Mouse (Mus musculus): ENCODE measurements around the gene Fam98b. TPM values are rescaled to one million over a fixed set of nuclear protein-coding genes. Genes with fewer than 3 reads are reported as not detected.

Fam98b gene
- polyA plus RNA-seq, 1 experiment from 2014 or later, result 53.3 TPM

DNA sequence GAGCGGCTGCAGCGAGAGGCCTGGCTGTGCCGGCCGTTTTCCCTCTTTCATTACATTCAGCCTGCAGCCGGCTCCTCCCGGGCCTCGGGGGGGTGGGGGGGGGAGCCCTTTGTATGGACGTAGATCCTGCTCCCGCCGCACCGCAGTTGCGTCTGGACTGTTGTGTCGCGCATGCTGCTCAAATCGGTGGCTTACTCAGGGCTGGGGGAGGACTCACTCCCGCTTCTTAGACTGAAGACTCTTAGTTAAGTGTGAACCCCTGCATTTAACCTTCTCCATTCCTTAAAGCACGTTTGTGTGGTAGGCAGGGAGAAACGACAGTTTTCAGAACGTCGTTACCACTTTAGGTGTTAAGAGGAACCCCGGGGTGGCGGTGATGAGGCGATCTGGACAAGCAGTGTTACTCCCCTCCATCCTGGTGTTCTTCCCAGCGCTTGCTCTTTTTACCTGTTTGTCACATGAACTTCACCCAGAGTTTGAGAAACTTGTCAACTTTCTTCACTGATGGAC is 517 bp downstream of the Fam98b start:
- no peak overlapping the region for H3K27ac ChIP-seq
- no peaks in the 10 kb centered on the region for H3K36me3 ChIP-seq (ENCODE audit: inconsistent target)
- H3K4me3 ChIP-seq (ENCODE audit: inconsistent target), result peak overlapping the region; percentile 75
- under 1% methylated on average over 19 of the region's 24 CpGs for WGBS (ENCODE audit: missing documents)
- peaks cover 52% of the 10 kb centered on the region for H3K79me2 ChIP-seq (ENCODE audit: inconsistent target)

DNA sequence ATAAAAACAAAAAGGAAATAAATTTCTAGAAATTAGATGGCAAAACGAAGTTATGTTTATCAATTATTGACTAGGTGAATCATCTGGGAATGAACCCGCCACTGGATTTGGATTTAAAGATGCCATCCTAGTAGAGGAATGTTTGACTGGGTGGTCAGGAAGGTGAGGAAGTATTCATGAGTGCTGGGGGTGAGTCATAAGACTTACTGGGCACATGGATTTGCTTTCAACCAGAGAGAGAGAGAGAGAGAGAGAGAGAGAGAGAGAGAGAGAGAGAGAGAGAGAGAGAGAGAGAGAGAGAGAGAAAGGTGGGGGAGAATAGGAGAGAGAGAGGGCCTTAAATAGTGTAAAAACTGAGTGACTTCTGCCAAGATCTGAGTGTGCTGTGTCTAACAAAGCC is 5.9 kb downstream of the Fam98b start:
- Histone ChIP-seq H3K79me2 (ENCODE audit: inconsistent target) (peaks cover 68% of the 10 kb centered on the region), H3K36me3 (ENCODE audit: inconsistent target) (no peaks in the 10 kb centered on the region; the same call in 1 of the 2 replicates)
- WGBS (ENCODE audit: missing documents), result 92% methylated on average over 2 of the region's 2 CpGs

DNA sequence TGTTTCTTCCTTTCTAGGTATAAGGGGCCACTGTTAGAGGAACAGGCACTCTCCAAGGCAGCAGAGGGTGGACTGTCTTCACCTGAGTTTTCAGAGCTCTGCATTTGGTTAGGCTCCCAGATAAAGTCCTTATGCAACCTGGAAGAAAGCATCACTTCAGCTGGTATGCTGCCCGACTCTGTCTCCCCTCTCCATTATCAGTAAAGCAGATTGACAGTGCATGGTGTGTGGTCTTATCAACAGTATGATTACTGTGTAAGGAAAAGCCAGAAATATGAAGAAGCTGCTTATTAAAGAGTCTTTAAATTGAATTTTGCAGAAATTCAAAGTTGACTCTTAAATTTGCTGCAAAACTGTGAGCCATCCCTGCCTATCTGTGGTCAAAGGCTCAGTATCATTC is 8.1 kb downstream of the Fam98b start:
- Histone ChIP-seq H3K4me3 (ENCODE audit: inconsistent target) (no peak overlapping the region), H3K27ac (no peak overlapping the region), H3K79me2 (ENCODE audit: inconsistent target) (peaks cover 46% of the 10 kb centered on the region), H3K36me3 (ENCODE audit: inconsistent target) (no peaks in the 10 kb centered on the region; the same call in 1 of the 2 replicates)
- WGBS (ENCODE audit: missing documents), result 100% methylated on average over 1 of the region's 1 CpGs

More for the DNA sequence above, 5.9 kb downstream of the Fam98b start:
- Histone ChIP-seq H3K27ac (no peak overlapping the region), H3K4me3 (ENCODE audit: inconsistent target) (no peak overlapping the region)

DNA sequence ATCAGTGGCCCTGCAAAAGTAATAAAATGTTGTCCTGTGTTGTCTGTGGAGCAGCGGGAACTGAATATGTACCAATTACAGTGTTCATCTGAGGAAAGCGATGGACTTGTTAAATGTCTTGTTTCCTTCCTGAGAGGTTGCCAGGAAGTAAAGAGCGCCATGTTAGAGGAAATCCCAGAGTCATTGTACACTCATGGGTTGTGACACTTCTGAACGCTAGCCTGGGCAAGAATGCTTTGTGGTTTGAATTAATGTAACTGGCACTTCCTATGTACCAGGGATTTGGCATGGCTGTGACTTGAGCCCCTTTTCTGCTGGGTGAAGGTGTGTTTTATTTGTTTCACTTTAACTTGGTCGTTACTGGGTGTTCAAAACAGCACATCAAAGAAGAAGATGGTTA is 12.6 kb downstream of the Fam98b start:
- 58% methylated on average over 4 of the region's 5 CpGs for WGBS (ENCODE audit: missing documents)
- Histone ChIP-seq H3K4me3 (ENCODE audit: inconsistent target) (no peak overlapping the region), H3K79me2 (ENCODE audit: inconsistent target) (peaks cover 4% of the 10 kb centered on the region; the same call in 1 of the 2 replicates), H3K36me3 (ENCODE audit: inconsistent target) (peaks cover 10% of the 10 kb centered on the region; the same call in 1 of the 2 replicates), H3K27ac (no peak overlapping the region)

DNA sequence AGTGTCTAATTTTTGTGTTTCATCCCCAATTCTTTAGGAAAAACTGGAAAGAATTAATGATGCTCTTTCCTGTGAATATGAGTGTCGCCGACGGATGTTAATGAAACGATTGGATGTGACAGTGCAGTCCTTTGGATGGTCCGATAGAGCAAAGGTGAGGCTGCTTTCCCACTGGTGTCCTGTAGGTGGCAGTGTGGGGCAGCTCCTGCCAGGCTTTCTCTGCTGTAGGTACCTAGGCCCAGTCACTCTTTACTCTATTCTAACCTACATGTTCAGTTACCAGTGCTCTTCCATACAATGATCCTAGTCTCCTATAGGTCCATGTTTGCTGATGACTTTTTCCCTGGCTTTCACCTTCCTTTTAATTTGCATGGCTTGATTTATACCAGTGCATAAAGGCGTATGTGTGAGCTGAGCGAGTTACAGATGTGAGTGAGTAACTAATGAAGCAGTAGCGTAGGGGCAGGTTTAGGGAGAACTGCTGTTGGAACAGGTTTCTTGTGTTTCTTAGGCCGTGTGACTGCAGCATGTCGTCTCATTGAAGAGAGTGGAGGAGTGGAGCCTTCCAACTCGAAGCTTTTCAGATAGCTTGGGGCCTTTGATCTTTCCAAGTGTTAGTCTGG is 14.4 kb downstream of the Fam98b start:
- WGBS (ENCODE audit: missing documents), result 70% methylated on average over 11 of the region's 11 CpGs
- Histone ChIP-seq H3K36me3 (ENCODE audit: inconsistent target) (peaks cover 26% of the 10 kb centered on the region; the same call in 1 of the 2 replicates), H3K4me3 (ENCODE audit: inconsistent target) (no peak overlapping the region), H3K27ac (no peak overlapping the region), H3K79me2 (ENCODE audit: inconsistent target) (no peaks in the 10 kb centered on the region)

DNA sequence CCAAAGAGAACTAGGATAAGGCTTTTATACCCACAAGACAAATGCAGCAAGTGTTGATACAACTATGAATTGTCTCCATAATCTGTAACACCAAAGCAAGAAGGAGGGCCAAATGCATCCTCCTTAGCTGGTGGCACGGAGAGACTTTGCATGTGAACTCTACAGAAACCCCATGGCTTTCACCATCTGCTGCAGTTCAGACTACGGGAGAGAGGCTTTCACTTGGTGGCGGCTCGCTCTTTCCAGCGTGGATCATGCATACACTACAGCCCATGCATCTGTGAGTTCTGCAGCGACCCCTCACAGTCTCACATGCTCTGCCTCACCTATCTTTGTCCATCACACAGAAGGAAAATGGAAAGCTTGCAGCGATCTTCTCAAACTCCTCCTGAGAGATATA is 38.8 kb downstream of the Fam98b start:
- no peaks in the 10 kb centered on the region for H3K36me3 ChIP-seq (ENCODE audit: inconsistent target)
- H3K4me3 ChIP-seq (ENCODE audit: inconsistent target), result no peak overlapping the region
- no peaks in the 10 kb centered on the region for H3K79me2 ChIP-seq (ENCODE audit: inconsistent target)
- H3K27ac ChIP-seq, result no peak overlapping the region
- WGBS (ENCODE audit: missing documents), result 93% methylated on average over 7 of the region's 7 CpGs

DNA sequence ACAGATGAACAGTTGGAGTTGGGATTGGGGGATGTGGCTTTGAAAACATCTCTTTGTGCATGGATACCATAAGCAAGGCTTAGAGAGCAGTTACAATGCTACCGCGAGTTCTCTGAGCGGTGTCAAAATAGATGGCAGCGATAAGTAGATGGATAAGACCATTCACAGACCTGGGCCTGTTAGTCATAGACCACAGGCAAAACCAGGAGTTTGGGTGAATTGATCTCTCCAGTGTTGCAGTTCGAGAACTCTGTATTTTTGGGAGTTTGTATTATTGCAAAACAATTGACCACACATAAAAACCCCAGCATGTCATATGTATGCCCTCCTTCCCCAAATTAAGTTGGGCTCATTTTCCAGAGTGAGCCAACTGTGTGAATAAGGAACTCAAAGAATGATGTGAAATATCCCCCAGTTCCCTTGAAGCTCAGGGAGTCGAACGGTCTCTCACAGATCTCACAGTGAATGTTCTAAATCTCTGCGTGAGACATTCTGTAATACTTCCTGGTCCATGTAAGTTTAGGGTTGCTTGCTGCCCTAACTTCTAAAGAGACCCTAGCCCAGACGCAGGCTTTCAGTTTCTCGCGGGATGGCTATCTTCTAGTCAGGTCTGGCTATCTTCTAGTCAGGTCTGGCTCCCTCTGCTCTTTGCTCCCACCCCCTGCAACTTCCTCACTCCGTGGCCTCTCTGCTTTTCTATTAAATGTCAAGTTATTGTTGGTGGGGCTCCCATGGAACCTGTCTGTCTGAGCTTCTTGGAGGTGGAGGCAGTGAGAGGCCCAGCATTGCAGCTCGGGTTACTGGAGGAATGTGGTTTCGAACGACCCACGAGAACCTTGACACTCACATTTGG is 50.3 kb downstream of the Fam98b start:
- 57% methylated on average over 16 of the region's 16 CpGs for WGBS (ENCODE audit: missing documents)
- H3K79me2 ChIP-seq (ENCODE audit: inconsistent target), result no peaks in the 10 kb centered on the region
- no peak overlapping the region for H3K27ac ChIP-seq
- H3K4me3 ChIP-seq (ENCODE audit: inconsistent target), result no peak overlapping the region
- no peaks in the 10 kb centered on the region for H3K36me3 ChIP-seq (ENCODE audit: inconsistent target)

DNA sequence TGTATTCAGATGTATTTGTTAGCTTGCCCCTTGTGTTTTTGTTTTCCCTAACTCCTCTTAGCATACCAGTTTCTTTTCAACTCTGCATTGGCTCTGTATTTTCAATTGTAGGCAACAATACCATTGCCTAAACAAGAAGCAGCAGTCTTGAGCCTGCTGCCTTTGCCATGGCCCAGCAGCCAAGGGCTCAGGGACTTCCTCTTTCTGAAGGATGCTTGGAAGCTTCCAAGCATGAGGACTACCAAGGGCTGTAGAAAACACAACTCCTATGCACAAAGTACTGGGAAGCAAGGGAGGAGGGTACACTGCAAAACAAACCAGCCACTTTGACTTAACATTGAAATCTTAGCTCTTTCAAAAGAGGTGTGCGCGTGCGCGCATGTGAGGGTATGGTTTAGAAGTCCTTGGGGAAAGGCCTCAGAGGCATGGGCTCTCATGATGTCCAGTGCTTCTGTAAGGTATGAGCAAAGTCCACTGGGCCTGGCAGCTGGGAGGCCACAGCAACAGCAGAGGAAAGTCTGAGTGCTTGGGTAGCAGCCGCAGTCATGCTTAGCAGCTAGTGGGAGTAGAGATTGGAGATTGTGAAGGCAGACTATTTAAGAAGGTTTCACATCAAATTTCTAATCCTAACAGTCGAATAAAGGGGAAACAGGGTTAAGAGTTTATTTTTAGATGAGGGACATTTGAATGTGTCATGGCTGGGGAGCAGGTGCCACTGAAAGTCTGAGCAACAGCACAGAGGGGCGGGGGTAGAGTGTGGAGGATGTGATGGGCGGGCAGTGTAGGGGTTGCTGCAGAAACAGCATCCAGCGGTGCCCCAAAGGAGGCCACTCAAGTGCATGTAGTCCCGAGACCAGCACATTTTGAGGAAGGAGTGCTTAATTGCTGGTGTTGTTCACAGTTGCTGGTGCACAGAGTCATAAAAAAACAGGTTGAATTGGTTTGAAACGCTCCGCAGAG is 54.1 kb downstream of the Fam98b start:
- H3K27ac ChIP-seq, result no peak overlapping the region
- WGBS (ENCODE audit: missing documents), result 44% methylated on average over 12 of the region's 12 CpGs

DNA sequence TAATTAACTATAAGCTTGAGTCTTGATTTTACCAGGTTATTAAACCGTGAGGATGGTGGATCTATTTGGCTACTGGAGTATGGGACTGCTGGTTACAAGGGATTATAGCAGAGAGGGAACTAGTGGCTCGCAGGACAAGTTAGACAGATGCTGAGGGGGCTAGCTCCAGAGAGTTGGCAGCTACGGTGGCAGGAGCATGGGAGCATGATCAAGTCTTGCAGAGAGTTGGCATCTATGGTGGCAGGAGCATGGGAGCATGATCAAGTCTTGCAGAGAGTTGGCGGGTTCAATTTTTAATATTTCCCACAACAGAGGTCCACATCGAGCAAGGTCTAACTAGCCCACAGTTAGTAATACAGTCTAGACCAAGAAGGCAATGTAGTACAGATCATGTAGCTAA is 55.4 kb downstream of the Fam98b start:
- Histone ChIP-seq H3K79me2 (ENCODE audit: inconsistent target) (no peaks in the 10 kb centered on the region), H3K27ac (no peak overlapping the region), H3K4me3 (ENCODE audit: inconsistent target) (no peak overlapping the region), H3K36me3 (ENCODE audit: inconsistent target) (no peaks in the 10 kb centered on the region)
- 99% methylated on average over 5 of the region's 5 CpGs for WGBS (ENCODE audit: missing documents)

More for the DNA sequence above, 54.1 kb downstream of the Fam98b start:
- no peaks in the 10 kb centered on the region for H3K79me2 ChIP-seq (ENCODE audit: inconsistent target)
- H3K4me3 ChIP-seq (ENCODE audit: inconsistent target), result no peak overlapping the region
- H3K36me3 ChIP-seq (ENCODE audit: inconsistent target), result no peaks in the 10 kb centered on the region

DNA sequence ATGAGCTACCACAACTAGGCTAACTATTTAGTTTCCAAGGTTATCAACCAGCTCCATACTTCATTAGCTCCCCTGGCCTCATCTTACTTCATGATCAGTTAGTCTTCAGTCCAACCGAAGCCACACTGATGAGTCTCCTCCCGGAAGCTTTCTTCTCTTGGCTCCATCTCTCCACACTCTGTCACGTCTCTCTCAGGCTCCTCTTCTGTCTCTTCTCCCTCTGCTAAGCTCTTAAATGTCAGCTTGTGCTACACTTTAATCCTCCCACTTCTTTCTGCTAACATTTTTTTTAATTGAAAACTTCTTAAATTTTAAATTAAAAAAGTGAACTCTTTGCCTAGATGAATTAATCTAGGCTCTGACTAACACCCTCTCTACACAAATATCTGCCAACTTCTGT is 58.4 kb downstream of the Fam98b start:
- Histone ChIP-seq H3K79me2 (ENCODE audit: inconsistent target) (no peaks in the 10 kb centered on the region), H3K4me3 (ENCODE audit: inconsistent target) (no peak overlapping the region), H3K27ac (no peak overlapping the region), H3K36me3 (ENCODE audit: inconsistent target) (no peaks in the 10 kb centered on the region)
- WGBS (ENCODE audit: missing documents), result 82% methylated on average over 3 of the region's 3 CpGs

DNA sequence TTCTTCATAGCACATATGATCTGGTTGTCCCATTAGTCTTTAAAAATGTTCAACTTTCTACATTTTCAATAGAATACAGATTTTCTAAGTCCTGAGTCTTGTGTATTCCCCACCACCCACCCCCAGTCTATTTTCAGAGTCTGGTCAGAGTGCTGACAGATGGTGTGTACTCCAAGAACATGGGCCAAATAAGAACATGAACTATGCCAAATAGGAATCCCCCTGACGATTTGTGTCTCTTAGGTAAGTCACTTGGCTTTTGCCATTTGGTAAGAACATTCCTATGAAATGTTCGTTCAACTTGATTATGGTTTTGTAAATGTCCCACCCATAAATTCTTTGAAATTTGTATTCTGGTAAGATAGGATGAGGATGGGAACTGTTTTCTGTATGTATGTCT is 59.5 kb downstream of the Fam98b start:
- Histone ChIP-seq H3K27ac (no peak overlapping the region), H3K4me3 (ENCODE audit: inconsistent target) (no peak overlapping the region), H3K36me3 (ENCODE audit: inconsistent target) (no peaks in the 10 kb centered on the region), H3K79me2 (ENCODE audit: inconsistent target) (no peaks in the 10 kb centered on the region)
- WGBS (ENCODE audit: missing documents), result 86% methylated on average over 2 of the region's 2 CpGs

DNA sequence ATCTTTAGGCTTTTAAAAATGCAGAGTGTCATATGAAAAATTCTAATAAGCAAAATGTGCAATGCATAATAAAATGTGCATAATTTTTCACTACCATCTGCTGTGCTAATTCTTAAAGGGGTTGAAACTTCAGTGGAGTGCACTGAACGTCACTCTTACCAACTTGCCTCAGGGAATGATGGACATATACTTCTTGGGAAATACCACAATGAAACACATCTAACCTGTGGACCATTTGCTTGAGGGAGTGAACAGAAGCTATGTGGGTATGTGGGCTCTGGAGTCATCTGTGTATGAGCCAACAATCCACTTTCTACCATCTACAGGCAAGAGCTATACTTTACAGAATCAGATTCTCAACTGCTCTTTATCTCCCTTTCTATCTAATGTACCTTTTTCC is 61.8 kb downstream of the Fam98b start:
- no peak overlapping the region for H3K27ac ChIP-seq
- no peaks in the 10 kb centered on the region for H3K36me3 ChIP-seq (ENCODE audit: inconsistent target)
- no peak overlapping the region for H3K4me3 ChIP-seq (ENCODE audit: inconsistent target)
- no peaks in the 10 kb centered on the region for H3K79me2 ChIP-seq (ENCODE audit: inconsistent target)
- 92% methylated on average over 1 of the region's 1 CpGs for WGBS (ENCODE audit: missing documents)

DNA sequence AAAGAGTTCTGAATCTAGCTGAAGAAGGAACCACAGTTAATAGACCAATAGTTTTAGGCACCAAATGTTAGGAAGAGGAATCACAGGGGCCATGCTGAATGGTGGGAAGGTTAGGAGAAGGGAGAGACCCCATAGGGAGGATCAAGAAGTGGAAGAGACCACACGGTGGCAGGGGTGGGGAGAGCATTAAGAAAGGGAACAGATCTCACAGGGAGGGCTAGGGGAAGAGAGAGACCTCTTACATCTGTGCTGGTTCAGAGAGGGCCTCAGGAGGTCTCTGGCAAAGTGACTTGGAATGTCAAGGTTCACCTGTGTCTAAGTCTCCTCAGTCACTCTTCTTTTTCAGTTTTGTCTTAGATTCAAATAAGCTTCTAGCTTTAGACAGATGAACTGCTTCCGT is 62.5 kb downstream of the Fam98b start:
- WGBS (ENCODE audit: missing documents), result 92% methylated on average over 2 of the region's 2 CpGs
- Histone ChIP-seq H3K4me3 (ENCODE audit: inconsistent target) (no peak overlapping the region), H3K79me2 (ENCODE audit: inconsistent target) (no peaks in the 10 kb centered on the region), H3K27ac (no peak overlapping the region), H3K36me3 (ENCODE audit: inconsistent target) (no peaks in the 10 kb centered on the region)

DNA sequence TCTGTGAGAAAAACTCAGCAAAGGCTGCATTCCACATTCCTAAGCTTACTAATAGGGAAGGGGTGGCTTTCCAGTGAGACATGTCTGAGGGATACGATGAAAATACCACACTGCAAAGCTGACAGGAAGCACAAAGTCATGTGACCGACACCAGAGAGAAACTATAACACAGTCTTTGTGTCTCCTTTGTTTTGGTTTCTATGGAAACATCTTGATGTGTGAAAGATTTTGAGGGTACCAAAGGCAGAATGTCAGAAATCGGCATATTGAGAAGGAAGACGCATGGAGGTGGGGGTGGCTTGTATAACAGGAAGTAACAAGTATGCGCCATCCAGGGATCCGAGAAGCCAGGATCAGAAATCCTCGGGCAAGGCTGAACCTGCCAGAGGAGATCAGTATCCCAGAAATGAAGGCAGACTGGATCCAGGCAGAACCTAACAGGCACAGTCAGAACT is 62.9 kb downstream of the Fam98b start:
- Histone ChIP-seq H3K79me2 (ENCODE audit: inconsistent target) (no peaks in the 10 kb centered on the region), H3K4me3 (ENCODE audit: inconsistent target) (no peak overlapping the region), H3K27ac (no peak overlapping the region), H3K36me3 (ENCODE audit: inconsistent target) (no peaks in the 10 kb centered on the region)
- whole genome bisulfite sequencing (ENCODE audit: missing documents), result 69% methylated on average over 7 of the region's 7 CpGs
